Mouse (Mus musculus) kidney, adult 9 months (tissue): ENCODE results near the gene Fanca.

ENCODE experiments used
- DNase-seq: peaks from one replicate; pipeline ENCODE4 v3.0.0; 2022

Gene Fanca

GRCm38 (mm10) chr8:123318467-123318911 lies at the start of gene Fanca:
Gene Fanca (minus strand): TSS chr8:123318576.
- peak; percentile 95 for DNase-seq

- DNase-seq, result peak; percentile 93
These were observed 42.8 kb upstream of the Fanca start for GRCm38 (mm10) chr8:123361082-123361739.

GRCm38 (mm10) chr8:123353216-123353615 lies 34.8 kb upstream of the Fanca start:
- DNase-seq, result no peak

- peak; percentile 70 for DNase-seq
These were observed 34.4 kb upstream of the Fanca start for GRCm38 (mm10) chr8:123352786-123353185.

- no peak for DNase-seq
These were observed 33.7 kb upstream of the Fanca start for GRCm38 (mm10) chr8:123352118-123352517.

- DNase-seq, result no peak
These were observed 30.7 kb upstream of the Fanca start for GRCm38 (mm10) chr8:123349073-123349472.

GRCm38 (mm10) chr8:123348237-123348843 lies 30.0 kb upstream of the Fanca start:
- DNase-seq, result peak; percentile 78

GRCm38 (mm10) chr8:123347293-123347692 lies 28.9 kb upstream of the Fanca start:
- DNase-seq, result no peak

GRCm38 (mm10) chr8:123345856-123346255 lies 27.5 kb upstream of the Fanca start:
- no peak for DNase-seq

- no peak for DNase-seq
These were observed 26.8 kb upstream of the Fanca start for GRCm38 (mm10) chr8:123345135-123345534.

GRCm38 (mm10) chr8:123343422-123343821 lies 25.0 kb upstream of the Fanca start:
- DNase-seq, result peak; percentile 34

- DNase-seq, result no peak
These were observed 24.5 kb upstream of the Fanca start for GRCm38 (mm10) chr8:123342911-123343310.

GRCm38 (mm10) chr8:123342253-123342652 lies 23.9 kb upstream of the Fanca start:
- DNase-seq, result no peak

- DNase-seq, result no peak
These were observed 23.0 kb upstream of the Fanca start for GRCm38 (mm10) chr8:123341040-123342015.

- DNase-seq, result no peak
These were observed 21.7 kb upstream of the Fanca start for GRCm38 (mm10) chr8:123340071-123340470.

- DNase-seq, result peak; percentile 51
These were observed 19.1 kb upstream of the Fanca start for GRCm38 (mm10) chr8:123337475-123337874.

- peak; percentile 16 for DNase-seq
These were observed 16.1 kb upstream of the Fanca start for GRCm38 (mm10) chr8:123334467-123334866.

- no peak for DNase-seq
These were observed 15.5 kb upstream of the Fanca start for GRCm38 (mm10) chr8:123333864-123334263.

- DNase-seq, result no peak
These were observed 14.8 kb upstream of the Fanca start for GRCm38 (mm10) chr8:123333091-123333587.

GRCm38 (mm10) chr8:123332262-123333090 lies 14.1 kb upstream of the Fanca start, which contains the start of gene Spire2:
Gene Spire2 (plus strand): TSS chr8:123332713.
- peak; percentile 67 for DNase-seq

GRCm38 (mm10) chr8:123331810-123332209 lies 13.4 kb upstream of the Fanca start:
- no peak for DNase-seq

GRCm38 (mm10) chr8:123331301-123331700 lies 12.9 kb upstream of the Fanca start:
- DNase-seq, result no peak
